Mouse (Mus musculus): ENCODE measurements around the gene Slain1. TPM values are rescaled to one million over a fixed set of nuclear protein-coding genes. Genes with fewer than 3 reads are reported as not detected.

Slain1 gene
- total and polyA plus RNA-seq, 2 experiments from 2014 or later = 20.3 to 89.7 TPM

DNA sequence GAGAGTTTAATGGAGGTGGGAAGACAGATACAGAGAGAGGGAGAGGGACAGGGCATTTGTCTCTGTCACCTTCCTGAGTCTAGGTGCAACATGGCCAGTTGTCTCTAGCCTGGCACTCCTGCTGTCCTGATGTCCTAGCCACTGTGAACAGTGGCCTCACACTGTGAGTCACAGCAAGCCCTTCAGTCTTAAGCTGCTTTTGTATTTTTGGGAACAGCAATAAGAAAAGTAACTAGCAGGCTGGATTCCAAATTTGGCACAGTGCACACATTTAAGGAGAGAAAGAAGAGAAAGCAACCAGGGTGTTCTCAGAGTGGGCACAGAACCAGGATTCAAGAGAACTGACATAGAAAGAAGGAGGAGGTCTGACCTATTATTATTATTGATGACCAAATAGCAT lies 101.4 kb downstream of the Slain1 start:
- Histone ChIP-seq H3K4me3 (ENCODE audit: low read depth, low read length) (no peak overlapping the region), H3K27me3 (ENCODE audit: insufficient read depth, low read length) (no peaks in the 10 kb centered on the region), H3K27ac (ENCODE audit: low read depth, low read length) (no peak overlapping the region), H3K9ac (replicated peaks; ENCODE audit: low read length, poor library complexity, severe bottlenecking) (no peak overlapping the region), H3K4me1 (ENCODE audit: insufficient read depth, low read length) (no peaks in the 10 kb centered on the region), H3K4me2 (ENCODE audit: low read depth, low read length, poor library complexity, severe bottlenecking) (no peak overlapping the region), H3K9me3 (ENCODE audit: low read length) (no peaks in the 10 kb centered on the region), H3K36me3 (ENCODE audit: insufficient read depth, low read length) (no peaks in the 10 kb centered on the region)
- ATAC-seq (ENCODE audit: low FRiP score) = no peak
- DNase-seq (ENCODE audit: low spot score) = no peak
- TF ChIP-seq CTCF (IDR thresholded peaks at IDR 0.05) = no peak

DNA sequence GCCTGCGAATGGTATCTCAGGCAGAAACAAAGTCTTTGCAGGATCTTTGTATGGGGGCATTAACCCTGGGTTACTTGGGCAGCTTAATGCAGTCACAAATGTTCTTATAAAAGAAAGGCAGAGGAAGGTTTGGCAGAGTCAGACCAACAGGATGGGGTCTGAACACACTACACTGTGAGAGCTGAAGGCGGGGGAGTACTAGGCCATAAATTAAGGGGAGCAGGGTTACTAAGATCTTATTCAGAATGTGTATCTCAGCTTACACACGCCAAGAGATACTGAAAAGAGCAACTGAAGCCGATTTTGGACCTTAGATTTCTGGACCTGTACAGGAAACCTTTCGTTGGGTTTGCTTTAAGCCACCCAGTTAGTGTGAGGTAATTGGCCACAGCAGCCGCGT lies 102.7 kb downstream of the Slain1 start:
- Histone ChIP-seq H3K36me3 (ENCODE audit: insufficient read depth, low read length) (no peaks in the 10 kb centered on the region), H3K4me1 (ENCODE audit: insufficient read depth, low read length) (no peaks in the 10 kb centered on the region), H3K4me2 (ENCODE audit: low read depth, low read length, poor library complexity, severe bottlenecking) (no peak overlapping the region), H3K9me3 (ENCODE audit: low read length) (no peaks in the 10 kb centered on the region), H3K27ac (ENCODE audit: low read depth, low read length) (no peak overlapping the region), H3K4me3 (ENCODE audit: low read depth, low read length) (no peak overlapping the region), H3K9ac (replicated peaks; ENCODE audit: low read length, poor library complexity, severe bottlenecking) (no peak overlapping the region), H3K27me3 (ENCODE audit: insufficient read depth, low read length) (no peaks in the 10 kb centered on the region)
- no peak for DNase-seq (ENCODE audit: low spot score)
- WGBS = 94% methylated on average over 7 of the region's 7 CpGs
- no peak for ATAC-seq (ENCODE audit: low FRiP score)
- no peak for TF ChIP-seq CTCF (IDR thresholded peaks at IDR 0.05)

DNA sequence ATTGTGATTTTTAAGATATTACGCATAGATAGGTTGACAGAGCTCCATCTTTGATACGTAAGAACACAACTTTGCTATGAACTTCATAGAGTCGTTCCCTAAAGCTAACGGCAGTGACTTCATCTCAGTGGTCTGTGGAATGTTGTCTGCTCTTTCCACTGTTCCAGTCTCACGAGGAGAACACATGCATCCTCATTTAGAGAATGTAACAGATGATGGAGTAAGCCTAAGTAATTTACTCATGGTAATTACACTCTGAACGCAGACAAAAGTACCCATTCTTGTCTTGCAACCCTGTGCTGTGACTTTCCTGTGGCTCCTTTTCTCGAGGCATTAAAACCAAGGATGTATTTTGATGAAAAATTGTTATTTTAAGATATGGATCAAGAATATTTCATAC lies 104.0 kb downstream of the Slain1 start:
- Histone ChIP-seq H3K9me3 (ENCODE audit: low read length) (no peaks in the 10 kb centered on the region), H3K9ac (replicated peaks; ENCODE audit: low read length, poor library complexity, severe bottlenecking) (no peak overlapping the region), H3K36me3 (ENCODE audit: insufficient read depth, low read length) (no peaks in the 10 kb centered on the region), H3K4me1 (ENCODE audit: insufficient read depth, low read length) (no peaks in the 10 kb centered on the region), H3K27me3 (ENCODE audit: insufficient read depth, low read length) (no peaks in the 10 kb centered on the region), H3K27ac (ENCODE audit: low read depth, low read length) (no peak overlapping the region), H3K4me2 (ENCODE audit: low read depth, low read length, poor library complexity, severe bottlenecking) (no peak overlapping the region), H3K4me3 (ENCODE audit: low read depth, low read length) (no peak overlapping the region)
- WGBS = 85% methylated on average over 7 of the region's 7 CpGs
- no peak for TF ChIP-seq CTCF (IDR thresholded peaks at IDR 0.05)
- DNase-seq (ENCODE audit: low spot score) (no peak), ATAC-seq (ENCODE audit: low FRiP score) (no peak)

DNA sequence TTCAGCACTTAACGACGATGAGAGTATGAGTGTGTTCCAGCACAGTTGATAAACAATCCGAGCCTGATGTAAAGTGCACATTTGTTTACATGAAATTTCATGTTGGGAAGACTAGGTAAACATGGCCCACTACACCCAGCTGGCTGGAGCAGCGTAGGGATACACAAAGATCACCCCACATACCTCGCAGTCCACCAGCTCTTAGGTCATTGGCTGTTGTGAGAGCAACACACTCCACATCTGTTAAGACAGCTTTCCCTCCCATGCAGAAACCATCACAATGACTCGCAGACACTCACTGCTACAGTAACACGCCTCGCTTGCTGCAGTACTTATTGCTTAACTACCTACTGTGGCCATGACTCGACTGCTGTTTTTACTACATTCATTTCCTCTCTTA lies 104.4 kb downstream of the Slain1 start:
- DNase-seq (ENCODE audit: low spot score) (no peak), ATAC-seq (ENCODE audit: low FRiP score) (no peak)
- no peak for TF ChIP-seq CTCF (IDR thresholded peaks at IDR 0.05)
- 92% methylated on average over 9 of the region's 9 CpGs for WGBS
- Histone ChIP-seq H3K9ac (replicated peaks; ENCODE audit: low read length, poor library complexity, severe bottlenecking) (no peak overlapping the region), H3K9me3 (ENCODE audit: low read length) (no peaks in the 10 kb centered on the region), H3K27me3 (ENCODE audit: insufficient read depth, low read length) (no peaks in the 10 kb centered on the region), H3K4me1 (ENCODE audit: insufficient read depth, low read length) (no peaks in the 10 kb centered on the region), H3K4me3 (ENCODE audit: low read depth, low read length) (no peak overlapping the region), H3K36me3 (ENCODE audit: insufficient read depth, low read length) (no peaks in the 10 kb centered on the region), H3K27ac (ENCODE audit: low read depth, low read length) (no peak overlapping the region), H3K4me2 (ENCODE audit: low read depth, low read length, poor library complexity, severe bottlenecking) (no peak overlapping the region)

Small RNA genes within 50 kb of the gene (microRNA-seq; reads per million reads assigned to microRNA genes)
- gene Gm22877 (ENCODE audit: borderline number of aligned reads) = not detected

Other genes starting within 250 kb of the Slain1 start
- 0.33 TPM in 1 of 2 replicates, not detected in the other for gene Scel, start 136.9 kb upstream of the Slain1 start, total RNA-seq (2014; rRNA removed)
- gene Scel, start 136.9 kb upstream of the Slain1 start, polyA plus RNA-seq (2015; fragmentation: Nextera tagmentation; extraction: Ambion mirVana) = 0.13 and 0.26 TPM in 2 replicates
- gene Ednrb, start 194.2 kb downstream of the Slain1 start, total RNA-seq (2014; rRNA removed) = 151 and 174 TPM in 2 replicates
- 122 and 134 TPM in 2 replicates for gene Ednrb, start 194.2 kb downstream of the Slain1 start, polyA plus RNA-seq (2015; fragmentation: Nextera tagmentation; extraction: Ambion mirVana)